Mouse (Mus musculus) CH12.LX (cell line): ENCODE results near the gene Ppp1r12a.

Source experiments
- CHD2 ChIP-seq: IDR thresholded peaks from 2 replicates; pipeline ENCODE4 v1.6.1; 2011; ENCODE audit warnings: low read length, improper control_type of control experiment
- CTCF ChIP-seq, 2 experiments: IDR thresholded peaks in 1 of 2; conservative IDR thresholded peaks in 1 of 2; 2 replicates each; pipeline ENCODE4 v1.5.1; 2011 to 2012; ENCODE audit warnings: low read depth in 2 of 2, low read length in 2 of 2, improper control_type of control experiment in 1 of 2, inconsistent platforms in 1 of 2, mild to moderate bottlenecking in 1 of 2, moderate library complexity in 1 of 2
- E2F4 ChIP-seq: IDR thresholded peaks from 2 replicates; pipeline ENCODE4 v1.6.1; 2011; ENCODE audit warnings: low read depth, low read length, improper control_type of control experiment; ENCODE audit not compliant: insufficient replicate concordance
- EP300 ChIP-seq: IDR thresholded peaks from 2 replicates; pipeline ENCODE4 v1.6.1; 2011; ENCODE audit warnings: low read length, improper control_type of control experiment
- HCFC1 ChIP-seq: IDR thresholded peaks from 2 replicates; pipeline ENCODE4 v1.6.1; 2012; ENCODE audit warnings: low read depth, mild to moderate bottlenecking, inconsistent platforms, low read length, improper control_type of control experiment
- JUND ChIP-seq: conservative IDR thresholded peaks from 2 replicates; pipeline ENCODE4 v1.6.1; 2011; ENCODE audit warnings: low read depth, low read length, improper control_type of control experiment
- MAFK ChIP-seq: IDR thresholded peaks from 2 replicates; pipeline ENCODE4 v1.6.1; 2011; ENCODE audit warnings: low read length, improper control_type of control experiment; ENCODE audit not compliant: insufficient replicate concordance
- MAX ChIP-seq: IDR thresholded peaks from 2 replicates; pipeline ENCODE4 v1.6.1; 2011; ENCODE audit warnings: low read length, improper control_type of control experiment
- MAZ ChIP-seq: IDR thresholded peaks from 2 replicates; pipeline ENCODE4 v1.6.1; 2012; ENCODE audit warnings: low read depth, mild to moderate bottlenecking, inconsistent platforms, low read length, improper control_type of control experiment, moderate library complexity
- MYC ChIP-seq: IDR thresholded peaks from 2 replicates; pipeline ENCODE4 v1.6.1; 2011; ENCODE audit warnings: low read depth, mild to moderate bottlenecking, improper control_type of control experiment, low read length
- POLR2A ChIP-seq: IDR thresholded peaks from 2 replicates; pipeline ENCODE4 v1.6.1; 2011; ENCODE audit warnings: low read depth, mild to moderate bottlenecking, improper control_type of control experiment, low read length
- UBTF ChIP-seq: IDR thresholded peaks from 2 replicates; pipeline ENCODE4 v1.6.1; 2012; ENCODE audit warnings: low read depth, mild to moderate bottlenecking, inconsistent platforms, low read length, improper control_type of control experiment, moderate library complexity

GRCm38 (mm10) chr10:108307772-108308171 is 145.8 kb downstream of the Ppp1r12a start:
- TF ChIP-seq MAFK (no peak), POLR2A (no peak), EP300 (no peak), HCFC1 (no peak), MYC (no peak), MAZ (no peak), CHD2 (no peak), E2F4 (no peak), JUND (no peak), UBTF (no peak), MAX (no peak), CTCF (conservative IDR thresholded peaks at IDR 0.05 in 1 of 2, IDR thresholded peaks at IDR 0.05 in 1 of 2; ENCODE audit: low read depth in 2 of 2, low read length in 2 of 2) (no peak)
